Mouse (Mus musculus): ENCODE data around the gene Fgfr2.

Gene Fgfr2

GRCm38 (mm10) chr7:131554341-131555180 is 1568.6 kb downstream of the Fgfr2 start:
- TF ChIP-seq CTCF (conservative IDR thresholded peaks at IDR 0.05; ENCODE audit: low read length) (0 out of 2 replicates have a peak, but pooled peaks have one; percentile 3), POU5F1 (IDR thresholded peaks at IDR 0.05; ENCODE audit: borderline replicate concordance, low read length) (no peak)
- peaks cover 68% of the 10 kb centered on the region for H3K4me1 ChIP-seq (replicated peaks; ENCODE audit: low read depth, low read length)
- no peaks in the 10 kb centered on the region for H3K9me3 ChIP-seq (ENCODE audit: low read length)
- H3K4me3 ChIP-seq (replicated peaks; ENCODE audit: low read length) = peak overlapping the region; percentile 72
- H3K27me3 ChIP-seq (ENCODE audit: insufficient read depth, low read length) = peaks cover 89% of the 10 kb centered on the region
- H3K36me3 ChIP-seq (ENCODE audit: insufficient read depth, low read length) = no peaks in the 10 kb centered on the region

- H3K4me1 ChIP-seq (replicated peaks; ENCODE audit: low read depth, low read length) = peaks cover 70% of the 10 kb centered on the region
- H3K36me3 ChIP-seq (ENCODE audit: insufficient read depth, low read length) = no peaks in the 10 kb centered on the region
- peak overlapping the region; percentile 72 for H3K4me3 ChIP-seq (replicated peaks; ENCODE audit: low read length)
- H3K27me3 ChIP-seq (ENCODE audit: insufficient read depth, low read length) = peaks cover 95% of the 10 kb centered on the region
- no peaks in the 10 kb centered on the region for H3K9me3 ChIP-seq (ENCODE audit: low read length)
- TF ChIP-seq NANOG (IDR thresholded peaks at IDR 0.05; ENCODE audit: borderline replicate concordance, low read length) = no peak
- no peak for TF ChIP-seq CTCF (conservative IDR thresholded peaks at IDR 0.05; ENCODE audit: low read length)
- TF ChIP-seq POU5F1 (IDR thresholded peaks at IDR 0.05; ENCODE audit: borderline replicate concordance, low read length) = no peak
Measured at GRCm38 (mm10) chr7:131553771-131554175, 1569.4 kb downstream of the Fgfr2 start.

- no peaks in the 10 kb centered on the region for H3K36me3 ChIP-seq (ENCODE audit: insufficient read depth, low read length)
- peaks cover 70% of the 10 kb centered on the region for H3K4me1 ChIP-seq (replicated peaks; ENCODE audit: low read depth, low read length)
- H3K4me3 ChIP-seq (replicated peaks; ENCODE audit: low read length) = peak overlapping the region; percentile 72
- peaks cover 98% of the 10 kb centered on the region for H3K27me3 ChIP-seq (ENCODE audit: insufficient read depth, low read length)
- no peaks in the 10 kb centered on the region for H3K9me3 ChIP-seq (ENCODE audit: low read length)
- TF ChIP-seq NANOG (IDR thresholded peaks at IDR 0.05; ENCODE audit: borderline replicate concordance, low read length) (no peak), CTCF (conservative IDR thresholded peaks at IDR 0.05; ENCODE audit: low read length) (no peak), POU5F1 (IDR thresholded peaks at IDR 0.05; ENCODE audit: borderline replicate concordance, low read length) (no peak)
Measured at GRCm38 (mm10) chr7:131552781-131553180, 1570.4 kb downstream of the Fgfr2 start.

GRCm38 (mm10) chr7:131551931-131552741 is 1571.0 kb downstream of the Fgfr2 start:
- no peaks in the 10 kb centered on the region for H3K9me3 ChIP-seq (ENCODE audit: low read length)
- H3K27me3 ChIP-seq (ENCODE audit: insufficient read depth, low read length) = peaks cover 98% of the 10 kb centered on the region
- peak overlapping the region; percentile 46 for H3K4me3 ChIP-seq (replicated peaks; ENCODE audit: low read length)
- TF ChIP-seq NANOG (IDR thresholded peaks at IDR 0.05; ENCODE audit: borderline replicate concordance, low read length) = no peak
- no peak for TF ChIP-seq POU5F1 (IDR thresholded peaks at IDR 0.05; ENCODE audit: borderline replicate concordance, low read length)
- TF ChIP-seq CTCF (conservative IDR thresholded peaks at IDR 0.05; ENCODE audit: low read length) = no peak
- no peaks in the 10 kb centered on the region for H3K36me3 ChIP-seq (ENCODE audit: insufficient read depth, low read length)
- H3K4me1 ChIP-seq (replicated peaks; ENCODE audit: low read depth, low read length) = peaks cover 65% of the 10 kb centered on the region

- TF ChIP-seq NANOG (IDR thresholded peaks at IDR 0.05; ENCODE audit: borderline replicate concordance, low read length) = no peak
- TF ChIP-seq CTCF (conservative IDR thresholded peaks at IDR 0.05; ENCODE audit: low read length) = no peak
- TF ChIP-seq POU5F1 (IDR thresholded peaks at IDR 0.05; ENCODE audit: borderline replicate concordance, low read length) = no peak
- no peaks in the 10 kb centered on the region for H3K9me3 ChIP-seq (ENCODE audit: low read length)
- no peaks in the 10 kb centered on the region for H3K36me3 ChIP-seq (ENCODE audit: insufficient read depth, low read length)
Measured at GRCm38 (mm10) chr7:131551471-131551870, 1571.7 kb downstream of the Fgfr2 start.

GRCm38 (mm10) chr7:131548473-131548872 is 1574.7 kb downstream of the Fgfr2 start, which contains the start of gene Hmx2:
Gene Hmx2, plus strand, starts transcription at chr7:131548773.
- H3K4me1 ChIP-seq (replicated peaks; ENCODE audit: low read depth, low read length) = peaks cover 50% of the 10 kb centered on the region
- H3K36me3 ChIP-seq (ENCODE audit: insufficient read depth, low read length) = no peaks in the 10 kb centered on the region
- H3K9me3 ChIP-seq (ENCODE audit: low read length) = no peaks in the 10 kb centered on the region
- peaks cover 99% of the 10 kb centered on the region for H3K27me3 ChIP-seq (ENCODE audit: insufficient read depth, low read length)
- H3K4me3 ChIP-seq (replicated peaks; ENCODE audit: low read length) = no peak within 1 kb of the TSS
- TF ChIP-seq NANOG (IDR thresholded peaks at IDR 0.05; ENCODE audit: borderline replicate concordance, low read length) = no peak
- TF ChIP-seq CTCF (conservative IDR thresholded peaks at IDR 0.05; ENCODE audit: low read length) = no peak
- TF ChIP-seq POU5F1 (IDR thresholded peaks at IDR 0.05; ENCODE audit: borderline replicate concordance, low read length) = no peak

More at GRCm38 (mm10) chr7:131551471-131551870, 1571.7 kb downstream of the Fgfr2 start:
- Histone ChIP-seq H3K4me1 (replicated peaks; ENCODE audit: low read depth, low read length) (peaks cover 58% of the 10 kb centered on the region), H3K27me3 (ENCODE audit: insufficient read depth, low read length) (peaks cover 98% of the 10 kb centered on the region), H3K4me3 (replicated peaks; ENCODE audit: low read length) (no peak overlapping the region)

- Histone ChIP-seq H3K36me3 (ENCODE audit: insufficient read depth, low read length) (no peaks in the 10 kb centered on the region), H3K27me3 (ENCODE audit: insufficient read depth, low read length) (peaks cover 96% of the 10 kb centered on the region), H3K4me3 (replicated peaks; ENCODE audit: low read length) (no peak overlapping the region), H3K4me1 (replicated peaks; ENCODE audit: low read depth, low read length) (peaks cover 44% of the 10 kb centered on the region), H3K9me3 (ENCODE audit: low read length) (no peaks in the 10 kb centered on the region)
- TF ChIP-seq CTCF (conservative IDR thresholded peaks at IDR 0.05; ENCODE audit: low read length) = no peak
- TF ChIP-seq POU5F1 (IDR thresholded peaks at IDR 0.05; ENCODE audit: borderline replicate concordance, low read length) = no peak
- TF ChIP-seq NANOG (IDR thresholded peaks at IDR 0.05; ENCODE audit: borderline replicate concordance, low read length) = no peak
Measured at GRCm38 (mm10) chr7:131547481-131547880, 1575.7 kb downstream of the Fgfr2 start.

- TF ChIP-seq CTCF (conservative IDR thresholded peaks at IDR 0.05; ENCODE audit: low read length) = no peak
- TF ChIP-seq NANOG (IDR thresholded peaks at IDR 0.05; ENCODE audit: borderline replicate concordance, low read length) = no peak
- no peak for TF ChIP-seq POU5F1 (IDR thresholded peaks at IDR 0.05; ENCODE audit: borderline replicate concordance, low read length)
- H3K27me3 ChIP-seq (ENCODE audit: insufficient read depth, low read length) = peaks cover 96% of the 10 kb centered on the region
- no peaks in the 10 kb centered on the region for H3K9me3 ChIP-seq (ENCODE audit: low read length)
- no peak overlapping the region for H3K4me3 ChIP-seq (replicated peaks; ENCODE audit: low read length)
- peaks cover 40% of the 10 kb centered on the region for H3K4me1 ChIP-seq (replicated peaks; ENCODE audit: low read depth, low read length)
- no peaks in the 10 kb centered on the region for H3K36me3 ChIP-seq (ENCODE audit: insufficient read depth, low read length)
Measured at GRCm38 (mm10) chr7:131546423-131546822, 1576.7 kb downstream of the Fgfr2 start.

Data from E14TG2a.4 (cell line).